Mouse (Mus musculus) cortical plate, adult 2 months (tissue): ENCODE results near the gene Parp14. TPM values are rescaled to one million over a fixed set of nuclear protein-coding genes. Genes with fewer than 3 reads are reported as not detected.

ENCODE experiments used
- H3K27ac ChIP-seq: fragments of 200-500 bp; 2 replicates; pipeline ENCODE4 v1.5.1; 2012; ENCODE audit warnings: low read length, control low read depth, inconsistent platforms; ENCODE audit not compliant: insufficient read depth
- H3K4me1 ChIP-seq: fragments of 200-500 bp; 2 replicates; pipeline ENCODE4 v1.6.1; 2011; ENCODE audit warnings: low read length; ENCODE audit not compliant: control insufficient read depth, insufficient read depth
- H3K4me3 ChIP-seq: fragments of 200-500 bp; 2 replicates; pipeline ENCODE4 v1.5.1; 2011; ENCODE audit warnings: mild to moderate bottlenecking, low read length, control low read depth; ENCODE audit not compliant: insufficient read depth
- CTCF ChIP-seq: fragments of 200-500 bp; IDR thresholded peaks from 2 replicates; pipeline ENCODE4 v1.5.1; 2011; ENCODE audit warnings: mild to moderate bottlenecking, control low read depth, low read length; ENCODE audit not compliant: insufficient read depth; ENCODE audit errors: extremely low read depth
- POLR2A ChIP-seq: fragments of 200-500 bp; IDR thresholded peaks from 2 replicates; pipeline ENCODE4 v1.6.1; 2011; ENCODE audit warnings: mild to moderate bottlenecking, low read length, control low read depth; ENCODE audit not compliant: insufficient read depth; ENCODE audit errors: extremely low read depth
- polyA plus RNA-seq: library from polyadenylated mRNA; depleted of rRNA; stranded (reverse); fragments of >200 nt; gene quantifications from 2 replicates; pipeline ENCODE4 v1.2.3, GENCODE M21; 2012

Parp14 gene
- polyA plus RNA-seq, 1 experiment: 1.8 TPM

DNA sequence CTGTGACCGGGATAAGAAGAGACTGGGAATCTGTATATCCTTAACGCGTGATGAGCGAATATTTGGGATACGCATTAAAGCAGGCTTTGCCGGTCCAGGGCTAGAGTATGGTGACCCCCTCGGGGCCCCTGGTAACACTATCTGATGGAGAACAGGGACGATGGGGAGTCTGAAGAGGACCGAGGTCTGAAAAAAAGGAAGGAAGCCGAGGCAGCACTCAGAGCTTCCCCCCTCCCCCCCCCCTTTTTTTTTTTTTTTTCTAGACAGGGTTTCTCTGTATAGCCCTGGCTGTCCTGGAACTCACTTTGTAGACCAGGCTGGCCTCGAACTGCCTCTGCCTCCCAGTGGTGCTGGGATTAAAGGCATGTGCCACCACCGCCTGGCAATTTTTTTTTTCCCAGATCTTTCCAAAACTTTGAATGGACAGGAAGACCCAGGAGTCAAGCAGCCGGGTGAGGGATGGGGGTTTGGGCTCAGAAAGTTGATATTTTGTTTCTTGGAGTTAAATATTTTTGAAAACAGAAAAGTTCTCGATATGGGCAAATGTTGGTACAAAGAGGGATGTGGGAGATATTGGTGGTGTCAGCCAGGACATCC lies 1.2 kb upstream of the Parp14 start:
- no peak for TF ChIP-seq CTCF
- TF ChIP-seq POLR2A: no peak
- no peak overlapping the region for H3K27ac ChIP-seq

GRCm38 (mm10) chr16:35871898-35872297 lies 554 bp upstream of the Parp14 start:
- Histone ChIP-seq H3K4me3 (peak overlapping the region; percentile 58), H3K27ac (no peak overlapping the region), H3K4me1 (no peaks in the 10 kb centered on the region)
- TF ChIP-seq POLR2A (no peak), CTCF (no peak)

More for the DNA sequence above, 1.2 kb upstream of the Parp14 start:
- Histone ChIP-seq H3K4me3 (no peak overlapping the region), H3K4me1 (no peaks in the 10 kb centered on the region)

- Histone ChIP-seq H3K4me3 (peak overlapping the region; percentile 58), H3K27ac (no peak overlapping the region; the same call in 1 of the 2 replicates), H3K4me1 (no peaks in the 10 kb centered on the region)
- TF ChIP-seq POLR2A (no peak), CTCF (no peak)
Measured at GRCm38 (mm10) chr16:35870581-35871047, 730 bp downstream of the Parp14 start.

DNA sequence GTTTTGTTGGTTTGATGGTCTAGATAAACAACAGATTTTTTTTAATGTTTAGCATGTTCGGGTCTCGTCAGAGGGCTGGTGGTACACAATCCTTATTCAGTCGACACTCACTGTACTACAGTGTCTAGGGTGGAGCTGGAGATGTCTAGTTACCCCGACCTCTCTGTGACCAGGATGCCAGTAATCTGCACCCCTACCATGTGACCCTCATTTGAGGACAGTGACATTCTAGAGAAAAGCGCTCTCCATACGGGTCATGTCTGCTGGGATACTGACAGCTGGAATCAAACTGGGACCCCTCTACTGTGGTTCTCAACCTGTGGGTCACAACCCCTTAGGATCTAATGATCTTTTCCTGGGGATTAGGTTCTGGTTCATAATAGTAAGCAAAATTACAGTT lies 1.7 kb downstream of the Parp14 start:
- H3K27ac ChIP-seq: no peak overlapping the region
- no peak for TF ChIP-seq POLR2A
- TF ChIP-seq CTCF: no peak
- H3K4me3 ChIP-seq: no peak overlapping the region
- no peaks in the 10 kb centered on the region for H3K4me1 ChIP-seq

DNA sequence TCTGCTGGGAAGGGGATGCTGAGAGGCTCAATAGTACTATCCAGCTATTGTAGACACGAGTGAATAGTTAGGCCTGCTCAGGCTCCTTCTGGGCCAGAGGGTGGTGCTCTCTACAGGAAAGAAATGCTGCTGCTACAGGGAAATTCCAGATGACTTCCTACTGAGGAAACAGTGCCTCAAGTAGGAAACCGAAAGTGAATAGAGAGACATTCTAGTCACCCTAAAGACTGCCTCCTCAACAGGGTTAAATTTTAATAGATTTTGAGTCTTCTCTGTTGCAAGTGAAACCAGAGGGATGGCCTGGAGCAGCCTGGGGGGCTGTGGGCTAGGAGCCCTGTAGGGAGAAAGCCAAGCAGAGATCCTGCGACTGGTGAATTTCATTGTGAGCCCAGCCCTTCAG lies 2.2 kb downstream of the Parp14 start:
- Histone ChIP-seq H3K4me1 (no peaks in the 10 kb centered on the region), H3K4me3 (no peak overlapping the region), H3K27ac (no peak overlapping the region)
- TF ChIP-seq CTCF (no peak), POLR2A (no peak)

DNA sequence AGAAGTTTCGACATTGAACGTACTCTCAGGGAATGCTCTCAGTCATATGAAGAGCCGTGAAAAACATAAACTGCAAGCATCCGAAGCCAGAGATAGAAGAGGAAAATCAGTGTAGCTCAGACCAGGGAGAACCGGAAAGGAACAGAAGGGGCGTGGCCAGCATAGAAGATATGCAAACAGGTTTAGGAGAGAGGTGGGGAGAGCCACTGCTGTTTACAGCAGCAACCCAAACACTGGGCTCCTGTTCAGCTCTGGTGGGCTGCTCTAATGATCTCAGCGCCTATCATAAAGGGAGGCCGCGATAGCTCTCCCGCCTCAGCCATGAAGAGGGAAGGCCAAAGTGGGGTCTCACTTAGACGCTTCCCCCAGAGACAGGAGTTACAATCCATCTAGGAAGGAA lies 3.6 kb downstream of the Parp14 start:
- H3K4me3 ChIP-seq: no peak overlapping the region
- TF ChIP-seq CTCF: no peak
- H3K4me1 ChIP-seq: no peaks in the 10 kb centered on the region
- no peak overlapping the region for H3K27ac ChIP-seq

DNA sequence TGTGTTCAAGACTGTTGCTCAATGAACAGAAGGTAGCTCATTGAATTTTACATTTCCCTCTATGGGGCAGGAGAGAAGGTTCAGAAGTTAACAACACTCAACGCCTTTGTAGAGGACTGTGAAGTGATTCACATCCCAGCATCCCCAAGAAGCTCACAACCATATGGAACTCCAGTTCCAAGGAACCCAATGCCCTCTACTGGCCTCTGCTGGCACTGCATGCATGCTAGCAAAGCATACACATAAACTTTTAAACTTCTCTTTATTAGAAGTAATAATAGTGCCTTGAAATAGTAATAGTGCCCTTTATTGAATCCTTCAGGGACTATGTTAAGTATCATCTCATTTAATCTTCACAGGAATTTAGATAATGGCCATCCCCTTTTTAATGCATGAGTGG lies 9.3 kb downstream of the Parp14 start:
- TF ChIP-seq POLR2A (no peak), CTCF (0 out of 2 replicates have a peak, but pooled peaks have one; percentile 9)
- Histone ChIP-seq H3K4me3 (no peak overlapping the region), H3K4me1 (no peaks in the 10 kb centered on the region), H3K27ac (no peak overlapping the region)

GRCm38 (mm10) chr16:35860236-35860635 lies 11.1 kb downstream of the Parp14 start:
- no peak overlapping the region for H3K4me3 ChIP-seq
- TF ChIP-seq CTCF (no peak), POLR2A (no peak)
- no peaks in the 10 kb centered on the region for H3K4me1 ChIP-seq
- H3K27ac ChIP-seq: no peak overlapping the region

DNA sequence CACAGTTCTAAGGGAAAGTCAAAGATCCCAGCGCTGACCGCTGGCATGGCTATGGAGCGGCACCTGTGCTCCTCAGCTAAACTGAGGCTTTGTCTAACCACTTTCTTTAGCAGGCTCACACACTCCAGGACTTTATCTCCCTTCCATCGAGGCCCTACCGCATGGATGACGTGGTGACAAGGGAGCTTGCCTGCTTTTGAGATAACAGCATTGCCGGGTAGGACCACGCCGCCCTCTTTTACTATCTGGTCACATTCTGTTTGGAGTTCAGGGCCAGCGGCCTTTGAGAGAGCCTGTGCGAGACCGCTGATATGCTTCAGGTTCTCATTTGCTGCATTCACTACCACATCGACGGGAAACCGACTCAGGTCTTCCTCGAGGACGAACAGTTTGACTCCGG lies 14.6 kb downstream of the Parp14 start:
- Histone ChIP-seq H3K4me1 (no peaks in the 10 kb centered on the region), H3K4me3 (no peak overlapping the region), H3K27ac (no peak overlapping the region)
- no peak for TF ChIP-seq CTCF
- TF ChIP-seq POLR2A: no peak

GRCm38 (mm10) chr16:35855846-35856245 lies 15.5 kb downstream of the Parp14 start:
- TF ChIP-seq CTCF (no peak), POLR2A (no peak)
- Histone ChIP-seq H3K4me3 (no peak overlapping the region), H3K27ac (no peak overlapping the region), H3K4me1 (no peaks in the 10 kb centered on the region)
